Mouse (Mus musculus): Measurements from ENCODE around the gene Agk. TPM values are rescaled to one million over a fixed set of nuclear protein-coding genes. Genes with fewer than 3 reads are reported as not detected.

Gene Agk
- 1 to 10 TPM; 7.0 to 9.4 TPM for total RNA-seq (2023)

DNA sequence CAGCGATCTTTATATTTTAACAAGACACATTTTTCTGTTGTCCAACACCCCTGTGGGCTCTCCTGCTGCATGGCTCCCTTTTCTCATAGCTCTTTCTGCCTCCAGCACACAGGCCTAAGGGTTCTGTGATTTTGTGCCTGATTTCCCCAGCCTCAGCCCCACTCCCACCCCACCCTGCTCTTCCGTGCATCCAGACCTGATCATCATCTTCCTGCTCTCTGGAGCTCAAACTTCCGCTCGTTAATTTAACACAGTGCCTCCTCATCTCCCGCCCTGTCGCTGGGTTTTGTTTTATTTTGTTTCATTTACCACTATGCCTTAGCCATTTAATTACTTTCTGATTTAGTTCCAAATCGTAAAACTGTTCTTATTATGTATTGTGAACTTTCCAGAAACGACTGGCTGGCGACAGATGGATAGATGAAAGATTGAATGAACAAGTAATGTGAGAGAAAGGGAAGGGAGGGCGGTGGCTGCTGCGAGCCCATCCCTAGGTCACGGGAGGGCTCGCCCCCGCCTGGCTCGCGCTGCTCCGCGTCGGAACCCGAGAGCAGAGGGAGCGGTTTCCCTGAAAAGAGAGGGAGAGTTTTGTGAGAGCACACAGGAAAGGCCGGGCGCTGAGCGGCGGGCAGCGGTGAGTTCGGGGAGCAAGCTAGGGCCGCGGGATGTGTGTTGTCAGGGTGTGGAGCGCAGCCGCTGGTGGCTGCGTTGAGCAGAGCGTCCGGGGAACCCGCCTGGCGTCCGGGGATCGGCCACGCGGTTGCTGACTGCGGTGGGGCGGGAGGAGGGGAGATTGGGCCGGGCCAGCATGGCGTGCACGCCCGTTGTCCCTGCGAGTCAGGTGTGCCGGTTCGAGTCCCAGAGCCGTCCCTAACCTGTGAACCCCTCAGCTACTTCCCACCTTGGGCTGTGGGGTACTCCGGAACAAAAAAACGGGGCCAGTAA lies at the start of gene Agk:
TSS of gene Agk (plus strand) at position 276 of the 945 bp plus-strand sequence.

DNA sequence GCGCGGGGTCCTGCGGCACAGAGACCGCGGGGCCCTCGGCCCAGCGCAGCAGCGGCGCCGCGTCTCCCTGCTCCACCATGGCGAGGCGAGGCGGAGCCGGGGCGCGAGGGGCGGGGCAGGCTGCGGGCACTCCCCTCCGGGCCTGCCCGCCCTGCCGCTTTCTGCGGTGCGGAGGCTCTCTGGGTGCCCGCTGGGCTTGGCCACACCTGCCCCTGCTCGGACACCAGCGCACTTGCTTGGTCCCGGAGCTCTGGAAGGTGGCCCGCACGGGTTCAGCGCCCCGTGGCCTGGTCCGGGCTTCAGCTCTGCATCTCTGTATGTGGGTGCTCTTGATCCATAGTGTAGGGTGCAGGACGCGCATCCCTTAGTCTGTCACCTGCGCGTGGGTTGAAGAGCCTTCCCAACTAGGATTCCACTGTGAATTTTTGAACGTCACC lies 111.1 kb downstream of the Agk start, which contains the start of gene E330009J07Rik:
TSS of gene E330009J07Rik (minus strand) at position 89 of the 437 bp plus-strand sequence.

DNA sequence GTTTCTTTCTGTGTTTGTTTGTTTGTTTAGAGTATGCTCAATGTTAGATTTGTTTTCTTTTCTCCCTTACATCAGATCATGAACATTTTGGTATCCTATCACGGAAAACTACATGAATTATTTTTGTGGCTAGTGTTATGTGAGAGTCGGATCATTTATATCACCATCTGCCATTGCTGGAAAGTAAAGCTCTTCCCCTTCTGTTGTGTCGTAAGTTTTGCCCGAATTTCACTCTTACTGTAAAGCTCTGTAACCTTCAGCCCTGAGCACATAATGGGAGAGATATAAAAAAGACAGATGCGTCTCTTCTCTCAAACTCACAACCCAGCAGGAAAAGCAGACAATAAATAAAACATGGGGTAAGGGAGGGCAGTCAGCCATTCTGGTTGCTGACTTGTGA lies 114.0 kb downstream of the Agk start, which contains the start of gene Wee2:
TSS of gene Wee2 (plus strand) at position 153 of the 400 bp plus-strand sequence.

Other genes starting within 250 kb of the Agk start
- 10 to 100 TPM; 16.4 to 16.8 TPM for gene E330009J07Rik, start 111.0 kb downstream of the Agk start, total RNA-seq (2023)
- not detected for gene Wee2, start 113.9 kb downstream of the Agk start, total RNA-seq (2023)
- 10 to 100 TPM; 23.6 to 29.4 TPM for gene Ssbp1, start 146.2 kb downstream of the Agk start, total RNA-seq (2023)
- gene Tas2r137, start 166.1 kb downstream of the Agk start, total RNA-seq (2023) = not detected
- gene Tas2r108, start 168.4 kb downstream of the Agk start, total RNA-seq (2023) = under 1 TPM in 1 of 2 experiments, not detected in 1; 0.42 TPM
- not detected for gene Prss37, start 194.3 kb downstream of the Agk start, total RNA-seq (2023)
- under 1 TPM; 0.15 to 0.20 TPM for gene Olfr461, start 229.9 kb downstream of the Agk start, total RNA-seq (2023)
- gene Olfr460, start 244.3 kb downstream of the Agk start, total RNA-seq (2023) = not detected

All from neutrophil, adult 83 days (primary cell).